Mouse (Mus musculus) frontal cortex, adult (tissue): ENCODE data around the gene Rbms2.
A peak's percentile ranks its signal among the peaks of the same experiment; 100 is the strongest.
"Not testable (repeated sequence)": the region's sequence is repeated elsewhere in the genome, so short reads cannot be mapped to it uniquely, and the experiment has no call there.

ENCODE experiments used
- ATAC-seq: cut with Nextera tagmentation; 2 replicates; pipeline ENCODE4 v1.9.2; 2017; ENCODE audit warnings: mild to moderate bottlenecking, moderate library complexity, mixed read lengths; ENCODE audit not compliant: low TSS enrichment

The Rbms2 gene

DNA sequence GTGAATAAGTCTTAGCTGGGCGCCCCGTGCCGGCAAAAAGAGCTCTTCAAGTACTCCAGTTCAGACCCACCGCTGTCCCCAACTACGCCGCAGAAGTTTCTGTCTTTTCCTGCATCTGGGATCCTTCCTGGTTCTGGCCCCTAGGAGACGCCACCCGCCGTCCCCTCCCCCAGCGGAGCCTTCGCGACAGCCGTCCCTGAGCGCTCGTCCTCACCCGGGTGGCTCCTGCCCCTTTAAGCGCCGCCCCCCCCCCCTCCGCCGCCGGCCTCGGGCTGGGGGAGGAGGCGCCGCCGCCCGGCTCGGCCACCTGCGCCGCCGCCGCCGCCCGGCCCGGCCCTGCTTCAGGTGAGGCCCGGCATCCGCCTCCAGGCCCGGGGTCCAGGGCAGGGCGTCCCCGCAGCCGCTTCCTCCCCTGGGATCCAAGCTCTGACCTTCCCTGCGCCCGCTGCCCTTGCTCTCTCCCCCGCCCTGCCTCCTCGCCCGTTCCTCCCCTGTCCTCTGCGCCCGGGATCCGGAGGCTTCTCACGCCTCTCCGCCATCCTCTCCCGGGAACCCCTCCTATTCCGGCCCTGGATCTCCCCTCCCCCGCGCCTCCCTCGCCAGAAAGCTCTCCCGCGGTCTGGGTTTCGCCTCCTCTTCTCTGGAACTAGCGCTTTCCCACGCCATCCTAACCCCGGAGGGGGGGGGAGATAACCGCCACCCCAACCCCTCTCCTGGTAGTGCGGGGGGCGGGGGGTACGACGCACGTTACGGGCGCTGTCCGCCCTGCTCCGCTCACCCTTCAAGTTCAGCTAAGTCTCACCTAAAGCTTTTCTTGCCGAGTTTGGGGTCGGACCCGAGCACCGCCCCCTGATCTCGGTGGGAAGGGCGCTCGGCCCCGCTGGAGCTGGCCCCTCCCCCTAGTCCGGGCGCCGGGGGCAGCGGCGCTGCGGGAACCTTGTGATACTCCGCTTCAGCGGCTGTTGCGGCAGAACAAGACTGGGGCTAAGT is 87.3 kb downstream of the Rbms2 start:
- ATAC-seq, result peak; percentile 36

DNA sequence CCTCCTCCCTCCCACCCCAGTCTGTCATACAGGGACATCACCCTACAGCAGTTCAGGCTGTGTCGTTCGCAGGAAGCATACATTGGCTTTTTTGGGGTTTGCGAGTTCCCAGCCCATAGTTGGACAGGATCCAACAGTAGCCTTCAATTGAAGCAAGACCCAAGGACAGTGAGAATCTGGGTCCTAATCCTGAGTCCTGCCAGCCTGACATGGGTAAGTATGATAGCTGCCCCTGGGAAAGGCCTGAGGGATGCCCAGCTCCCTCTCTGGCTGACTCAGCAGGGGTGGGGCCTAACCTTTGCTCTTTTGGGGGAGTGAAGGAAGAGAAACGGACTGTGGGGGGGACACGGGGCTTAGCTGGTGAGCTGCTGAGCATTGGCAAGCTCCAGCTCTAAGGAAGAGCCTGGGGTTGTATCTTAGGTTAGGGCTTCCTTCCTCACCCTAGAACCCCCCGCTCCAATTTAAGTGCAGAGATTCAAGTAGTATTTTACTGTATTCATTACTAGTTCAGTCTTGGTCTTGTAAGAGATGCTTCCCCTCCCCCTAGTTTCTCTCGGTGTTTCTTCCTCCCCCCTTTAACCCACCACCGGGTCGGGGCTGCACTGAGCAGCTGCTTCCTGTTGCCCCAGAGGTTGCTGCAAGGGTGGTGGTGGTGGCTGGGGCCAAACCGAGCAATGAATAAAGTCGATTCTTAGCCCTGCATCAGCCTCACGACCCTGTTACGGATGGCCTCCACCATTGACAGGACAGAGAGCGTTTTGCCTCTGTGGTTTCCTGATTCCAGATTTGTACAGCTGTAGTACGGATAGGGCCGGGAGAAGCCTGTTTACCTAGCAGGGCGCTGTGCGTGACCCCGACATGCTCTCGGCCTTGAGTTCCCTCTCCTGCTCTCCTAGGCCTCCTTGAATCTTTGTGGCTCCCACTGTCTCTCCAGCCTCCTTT is 88.3 kb downstream of the Rbms2 start, which contains the start of gene Baz2a:
Baz2a (plus strand) TSS at position 14 of the 942 bp plus-strand sequence.
- peak; percentile 8; the same call in 1 of the 2 replicates for ATAC-seq

DNA sequence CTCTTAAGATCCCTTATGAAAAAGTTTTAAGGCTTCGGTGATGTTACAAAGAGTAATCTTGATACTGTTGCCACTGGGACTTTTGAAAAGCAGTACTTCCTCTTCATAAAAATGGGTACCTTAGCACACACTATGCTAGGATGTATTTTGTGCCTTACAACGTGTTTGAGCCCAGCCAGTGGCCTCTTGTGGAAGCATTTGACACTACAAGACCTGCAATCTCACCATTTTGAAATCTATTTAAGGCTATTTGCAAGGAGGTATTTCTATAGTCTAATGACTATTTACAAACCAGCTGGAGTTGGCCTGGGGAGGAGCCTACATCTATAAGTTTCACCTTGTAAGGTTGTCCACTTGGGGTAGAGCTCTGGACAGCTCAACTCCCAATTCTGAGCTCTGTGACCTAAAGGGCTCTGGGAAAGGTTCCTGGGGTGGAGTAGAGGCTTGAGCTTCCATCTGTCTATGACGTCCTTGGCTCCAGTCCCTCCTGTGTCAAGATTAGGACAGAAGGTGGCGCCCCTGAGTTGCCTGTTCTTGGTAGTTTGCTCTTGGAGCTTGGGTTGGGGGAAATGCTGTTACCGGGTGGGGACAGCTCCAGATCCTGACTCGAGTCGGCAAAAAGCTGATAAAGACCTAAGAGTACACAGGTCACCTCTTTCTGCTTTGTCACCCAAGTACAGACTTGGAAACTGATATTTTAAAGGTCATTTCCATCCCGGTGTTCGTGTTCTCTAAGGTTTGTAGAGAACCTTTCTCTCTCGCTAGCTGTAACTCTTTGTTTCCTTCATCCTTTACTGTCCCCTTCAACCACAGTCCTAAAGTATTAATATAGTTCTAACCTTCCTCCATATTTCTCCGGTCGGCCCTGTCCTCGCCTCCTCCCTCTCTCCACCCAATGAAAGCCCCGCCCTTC is 89.2 kb downstream of the Rbms2 start:
- ATAC-seq, result peak; percentile 35

DNA sequence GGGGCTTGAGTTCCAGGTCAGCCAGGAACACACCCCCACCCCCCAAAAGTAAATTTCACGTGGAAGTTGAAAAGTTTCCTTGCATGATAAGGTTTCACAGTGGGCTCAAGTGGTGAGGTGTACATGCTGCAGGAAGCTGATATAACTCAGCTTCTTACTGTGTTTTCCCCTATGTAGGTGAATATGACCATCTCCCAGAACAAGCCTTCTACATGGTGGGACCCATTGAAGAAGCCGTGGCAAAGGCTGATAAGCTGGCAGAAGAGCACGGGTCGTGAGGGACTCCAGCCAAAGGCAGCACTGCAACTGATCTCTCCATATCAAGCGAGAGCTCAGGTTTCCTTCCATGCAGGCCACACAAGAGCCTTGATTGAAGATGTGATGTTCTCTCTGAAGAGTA is 90.3 kb downstream of the Rbms2 start:
- no peak for ATAC-seq

DNA sequence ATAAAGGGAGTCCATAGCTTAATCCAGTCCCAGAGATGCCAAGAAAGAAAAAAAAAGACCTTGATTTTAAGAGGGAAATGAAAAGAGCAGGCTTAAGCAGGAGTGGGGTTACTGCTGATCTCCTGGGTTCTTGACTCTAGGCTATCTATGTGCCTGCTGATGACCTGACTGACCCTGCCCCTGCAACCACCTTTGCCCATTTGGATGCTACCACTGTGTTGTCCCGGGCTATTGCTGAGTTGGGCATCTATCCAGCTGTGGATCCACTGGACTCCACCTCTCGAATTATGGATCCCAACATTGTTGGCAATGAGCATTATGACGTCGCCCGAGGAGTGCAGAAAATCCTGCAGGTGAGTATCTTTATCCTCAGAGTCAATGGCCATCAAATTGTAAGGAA is 91.9 kb downstream of the Rbms2 start:
- no peak for ATAC-seq

DNA sequence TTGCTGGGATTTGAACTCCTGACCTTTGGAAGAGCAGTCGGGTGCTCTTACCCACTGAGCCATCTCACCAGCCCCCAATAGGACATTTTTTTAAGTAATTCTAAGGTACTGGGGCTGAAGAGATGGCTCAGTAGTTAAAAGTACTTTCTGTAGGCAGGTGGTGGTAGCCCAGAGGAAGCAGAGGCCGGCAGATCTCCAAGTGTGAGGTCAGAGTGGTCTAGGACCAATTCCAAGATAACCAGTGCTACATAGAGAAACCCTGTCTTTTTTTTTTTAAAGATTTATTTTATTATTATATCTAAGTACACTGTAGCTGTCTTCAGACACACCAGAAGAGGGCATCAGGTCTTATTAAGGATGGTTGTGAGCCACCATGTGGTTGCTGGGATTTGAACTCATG is 92.9 kb downstream of the Rbms2 start:
- ATAC-seq, result not testable (repeated sequence)

DNA sequence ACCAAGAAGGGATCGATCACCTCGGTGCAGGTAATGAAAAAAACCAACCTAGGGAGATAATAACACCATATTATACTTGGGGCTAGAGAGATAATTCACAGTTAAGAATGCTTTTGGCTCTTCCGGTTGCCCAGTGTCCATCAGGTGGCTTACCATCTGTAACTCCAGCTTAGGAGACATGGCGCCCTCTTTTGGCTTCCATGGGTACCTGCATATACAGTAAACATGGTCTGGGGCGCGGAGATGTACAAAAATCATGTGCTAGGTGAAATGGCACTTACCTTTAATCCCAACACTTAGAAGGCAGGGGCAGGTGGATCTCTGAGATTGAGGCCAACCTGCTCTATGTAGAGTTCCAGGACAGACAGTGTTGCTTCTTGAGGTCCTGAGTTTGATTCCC is 93.7 kb downstream of the Rbms2 start:
- ATAC-seq, result no peak

DNA sequence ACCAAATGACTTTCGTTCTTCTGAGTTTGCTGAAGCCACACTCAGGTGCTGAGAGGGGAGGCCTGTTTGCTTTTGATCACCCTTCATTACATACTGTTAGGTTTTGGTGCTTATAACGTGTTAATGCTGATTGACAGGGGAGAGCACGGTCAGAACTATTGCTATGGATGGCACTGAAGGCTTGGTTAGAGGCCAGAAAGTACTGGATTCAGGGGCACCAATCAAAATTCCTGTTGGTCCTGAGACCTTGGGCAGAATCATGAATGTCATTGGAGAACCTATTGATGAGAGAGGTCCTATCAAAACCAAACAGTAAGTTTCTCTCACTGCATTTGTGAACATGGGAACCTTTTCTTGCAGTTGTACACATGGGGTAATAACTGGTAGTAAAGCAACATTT is 95.9 kb downstream of the Rbms2 start:
- no peak for ATAC-seq

DNA sequence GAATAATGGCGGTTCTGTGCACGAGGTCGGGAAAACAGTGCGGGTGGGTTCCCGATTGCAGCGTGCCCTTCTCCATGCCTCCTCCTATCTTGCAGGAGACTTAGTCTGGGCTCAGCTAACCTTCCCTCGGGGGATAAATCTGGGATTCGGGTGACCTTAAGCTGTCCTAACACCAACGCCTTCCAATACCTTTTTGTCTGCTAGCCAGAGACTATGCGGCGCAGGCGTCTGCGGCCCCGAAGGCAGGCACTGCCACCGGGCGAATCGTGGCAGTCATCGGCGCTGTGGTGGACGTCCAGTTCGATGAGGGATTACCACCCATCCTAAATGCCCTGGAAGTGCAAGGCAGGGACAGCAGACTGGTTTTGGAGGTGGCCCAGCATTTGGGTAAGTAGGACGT is 96.4 kb downstream of the Rbms2 start:
- ATAC-seq, result peak; percentile 4; the same call in 1 of the 2 replicates

DNA sequence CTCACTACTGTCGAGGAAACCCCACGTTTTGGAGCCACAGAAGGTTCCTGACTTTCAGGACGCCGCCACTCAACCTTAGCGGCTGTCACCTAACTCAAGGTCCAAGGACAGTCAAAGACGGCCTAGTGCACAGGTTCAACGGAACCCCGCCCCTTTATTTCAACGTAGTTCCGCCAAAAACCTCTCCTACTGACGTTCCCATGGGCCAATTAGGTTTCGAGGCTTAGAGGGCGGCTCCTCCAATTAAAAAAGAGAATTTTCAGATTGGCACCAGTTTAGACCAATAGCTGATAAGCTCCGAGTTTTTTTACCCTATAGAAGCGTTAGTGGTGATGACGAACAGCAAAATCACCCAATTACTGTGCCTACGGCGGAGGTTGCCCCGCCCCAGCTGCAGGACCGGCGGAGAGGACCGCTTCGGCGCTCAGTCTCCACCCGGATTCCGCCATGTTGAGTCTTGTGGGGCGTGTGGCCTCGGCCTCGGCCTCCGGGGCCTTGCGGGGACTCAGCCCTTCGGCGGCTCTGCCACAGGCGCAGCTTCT is 97.1 kb downstream of the Rbms2 start, which contains the start of gene Atp5b:
Atp5b (plus strand) TSS at position 394 of the 542 bp plus-strand sequence.
- peak; percentile 96 for ATAC-seq

DNA sequence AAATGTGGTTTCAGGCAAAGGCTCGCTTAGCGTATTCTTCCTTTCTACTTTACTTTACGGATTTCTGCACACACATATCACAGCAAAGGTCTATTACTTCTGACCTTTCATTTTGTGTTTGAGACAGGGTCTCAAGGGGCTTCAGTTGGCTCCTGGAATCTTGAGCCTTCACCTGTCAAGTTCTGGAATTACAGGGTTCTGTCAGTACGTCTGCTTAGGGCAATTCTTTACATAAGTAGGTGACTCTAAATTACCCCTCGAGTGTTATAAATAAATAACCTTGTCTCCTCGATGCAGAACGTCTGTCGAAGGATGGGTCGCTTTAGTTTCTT is 97.7 kb downstream of the Rbms2 start:
- peak; percentile 1; the same call in 1 of the 2 replicates for ATAC-seq

DNA sequence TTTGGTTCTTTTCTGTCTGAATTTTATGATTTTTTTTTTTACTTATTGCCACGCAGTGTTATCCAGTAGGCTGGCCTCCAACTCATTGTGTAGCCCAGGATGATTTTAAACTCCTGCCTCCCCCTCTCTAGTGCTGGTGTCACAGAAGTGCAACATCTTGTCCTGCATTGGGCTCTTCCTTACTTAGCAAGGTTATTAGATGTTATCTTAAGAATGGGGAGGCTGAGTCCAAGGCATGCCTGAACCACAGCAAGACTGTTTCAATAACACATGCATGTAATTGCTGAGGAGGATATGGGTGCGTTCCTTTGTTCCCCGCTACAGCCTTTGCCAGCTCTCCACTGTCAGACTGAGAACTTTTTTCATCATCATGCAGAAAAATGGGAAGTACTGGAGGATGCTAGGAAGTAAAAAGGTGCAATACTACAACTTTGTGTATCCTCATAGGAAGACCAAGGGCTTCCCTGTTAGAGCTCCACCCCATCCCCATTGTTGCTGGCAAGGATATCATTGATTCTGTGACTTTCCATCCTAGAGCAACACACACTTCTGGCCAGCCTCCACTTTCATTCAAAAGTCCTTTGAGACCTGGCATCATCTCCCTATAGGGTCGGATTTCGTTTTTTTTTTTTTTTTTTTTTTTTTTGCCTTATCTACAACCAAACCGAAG is 98.2 kb downstream of the Rbms2 start:
- no peak for ATAC-seq
